Mouse (Mus musculus) MN1 (cell line): Measurements from ENCODE around the gene Mucl2.
"Not testable (repeated sequence)": the region's sequence is repeated elsewhere in the genome, so short reads cannot be mapped to it uniquely, and the experiment has no call there.

Experiments
- DNase-seq: peaks from one replicate; pipeline ENCODE4 v3.0.0-alpha.2; 2016; ENCODE audit warnings: low spot score

The Mucl2 gene

GRCm38 (mm10) chr15:103899212-103899611, at the start of gene Mucl2:
Mucl2 (minus strand) TSS chr15:103899312.
- no peak for DNase-seq

- DNase-seq = not testable (repeated sequence)
Measured at GRCm38 (mm10) chr15:103913061-103913460, 13.9 kb upstream of the Mucl2 start.
